Mouse (Mus musculus) stomach, postnatal 0 days (tissue): Measurements from ENCODE around the gene Zfp341. TPM values are rescaled to one million over a fixed set of nuclear protein-coding genes. Genes with fewer than 3 reads are reported as not detected.
A peak's percentile ranks its signal among the peaks of the same experiment; 100 is the strongest.

ENCODE experiments used
- ATAC-seq: fragments of 200-750 bp; cut with Nextera tagmentation; 2 replicates; pipeline ENCODE4 v1.8.0; 2017; ENCODE audit not compliant: low FRiP score, low TSS enrichment
- DNase-seq: peaks from one replicate; pipeline ENCODE4 v3.0.0-alpha.2; 2016; ENCODE audit warnings: low spot score
- H3K27ac ChIP-seq: fragments of 300-500 bp; sonication (generic); replicated peaks from 2 replicates; pipeline ENCODE4 v1.5.1; 2014; ENCODE audit warnings: mild to moderate bottlenecking, control low read depth
- H3K27me3 ChIP-seq: fragments of 300-500 bp; sonication (generic); 2 replicates; pipeline ENCODE4 v1.6.1; 2014; ENCODE audit warnings: low read length; ENCODE audit not compliant: control insufficient read depth, insufficient read depth
- H3K36me3 ChIP-seq: fragments of 300-500 bp; sonication (generic); 2 replicates; pipeline ENCODE4 v1.6.1; 2014; ENCODE audit warnings: low read length, mixed read lengths; ENCODE audit not compliant: control insufficient read depth, insufficient read depth
- H3K4me1 ChIP-seq: fragments of 300-500 bp; sonication (generic); replicated peaks from 2 replicates; pipeline ENCODE4 v1.6.1; 2014; ENCODE audit warnings: antibody characterized with exemption; ENCODE audit not compliant: control insufficient read depth, insufficient read depth
- H3K4me2 ChIP-seq: fragments of 300-500 bp; sonication (generic); replicated peaks from 2 replicates; pipeline ENCODE4 v1.6.1; 2014; ENCODE audit warnings: low read depth, mild to moderate bottlenecking, control low read depth, moderate library complexity
- H3K4me3 ChIP-seq: fragments of 300-500 bp; sonication (generic); 2 replicates; pipeline ENCODE4 v1.5.1; 2014; ENCODE audit warnings: low read depth, low read length, control low read depth
- H3K9ac ChIP-seq: fragments of 300-500 bp; sonication (generic); 2 replicates; pipeline ENCODE4 v1.6.1; 2014; ENCODE audit warnings: mild to moderate bottlenecking, low read length, control low read depth, mixed read lengths
- H3K9me3 ChIP-seq: fragments of 300-500 bp; sonication (generic); 2 replicates; pipeline ENCODE4 v1.6.1; 2016; ENCODE audit warnings: low read length; ENCODE audit not compliant: control insufficient read depth
- CTCF ChIP-seq: IDR thresholded peaks from 2 replicates; pipeline ENCODE4 v1.5.1; 2016; ENCODE audit warnings: antibody characterized with exemption, low read depth, mild to moderate bottlenecking, moderate library complexity
- EP300 ChIP-seq: optimal IDR thresholded peaks from 2 replicates; pipeline ENCODE3; 2016; ENCODE audit warnings: antibody characterized with exemption
- WGBS: fragments of 180-500 bp; shearing (Covaris S2); extraction: QIAGEN DNeasy Blood & Tissue Kit; methylation state at CpG from one replicate; pipeline ENCODE4 v1.1.7; 2014; 5-methylcytosine and 5-hydroxymethylcytosine counted together
- polyA plus RNA-seq: library from polyadenylated mRNA; unstranded; fragments of >200 nt; fragmentation: Nextera tagmentation; extraction: Ambion mirVana; gene quantifications from 2 replicates; pipeline ENCODE4 v1.2.1, GENCODE M21; 2015

The Zfp341 gene
- polyA plus RNA-seq: 0.27 and 0.45 TPM in 2 replicates

DNA sequence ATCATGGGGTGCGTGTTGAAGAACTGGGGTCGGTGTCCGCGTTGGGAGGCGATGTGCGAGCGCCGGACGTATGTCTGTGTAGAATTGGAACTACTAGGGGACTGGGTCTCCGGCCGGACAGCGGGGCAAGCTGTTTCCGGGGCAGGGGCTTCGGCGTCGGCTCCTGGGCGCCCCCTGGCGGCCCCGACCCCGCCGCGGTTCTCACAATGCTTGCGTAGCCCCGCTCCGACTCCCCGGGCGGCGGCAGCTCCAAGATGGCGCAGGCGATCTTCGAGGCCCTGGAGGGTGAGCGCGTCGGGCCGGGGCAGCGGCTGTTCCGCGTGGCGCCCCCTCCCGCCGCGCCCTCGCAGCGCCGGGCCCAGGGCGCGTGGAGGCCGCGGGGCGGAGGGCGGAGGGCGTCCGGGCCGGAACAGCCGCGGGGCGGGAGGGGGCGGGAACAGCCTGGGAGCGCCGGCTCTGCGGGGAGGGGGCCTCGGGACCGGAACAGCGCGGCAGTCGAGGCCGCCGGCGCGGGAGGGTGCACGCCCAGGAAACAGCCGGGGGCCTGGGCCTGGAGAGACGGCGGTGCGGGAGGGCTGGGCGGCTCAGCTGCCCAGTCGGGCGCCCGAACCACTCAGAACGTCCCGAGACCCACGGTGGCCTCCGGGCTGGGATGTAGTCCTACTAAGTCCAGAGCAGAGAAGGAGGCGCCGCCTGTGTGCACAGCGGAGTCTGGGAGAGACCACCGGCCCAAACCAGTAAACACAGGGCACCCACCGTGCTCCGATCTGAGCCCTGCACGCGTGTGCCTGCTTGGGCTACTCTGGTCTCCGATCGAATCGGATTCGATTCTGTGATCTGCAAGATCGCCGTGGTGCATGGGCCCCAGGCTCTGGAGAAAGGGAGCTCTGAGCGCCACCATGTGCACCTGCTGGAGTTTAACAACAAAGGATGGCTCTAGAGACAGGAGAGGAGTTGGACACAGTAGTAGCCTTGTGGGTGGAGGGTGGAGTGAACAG is at the start of gene Zfp341, which contains the start of gene 4930519P11Rik:
TSS of gene Zfp341 (plus strand) at position 180 of the 998 bp plus-strand sequence.
TSS of gene 4930519P11Rik (minus strand) at position 320 of the 998 bp plus-strand sequence.
- DNase-seq: peak; percentile 95
- no peaks in the 10 kb centered on the region for H3K9me3 ChIP-seq
- H3K4me1 ChIP-seq: no peaks in the 10 kb centered on the region
- WGBS: under 1% methylated on average over 86 of the region's 98 CpGs
- peak; percentile 83 for TF ChIP-seq CTCF
- TF ChIP-seq EP300: no peak
- H3K9ac ChIP-seq: peak within 1 kb of the TSS; percentile 80
- no peaks in the 10 kb centered on the region for H3K36me3 ChIP-seq
- peak within 1 kb of the TSS; percentile 98 for H3K27ac ChIP-seq
- H3K4me2 ChIP-seq: peak within 1 kb of the TSS; percentile 81
- peak; percentile 96 for ATAC-seq
- H3K4me3 ChIP-seq: peak within 1 kb of the TSS; percentile 53
- H3K27me3 ChIP-seq: no peaks in the 10 kb centered on the region

DNA sequence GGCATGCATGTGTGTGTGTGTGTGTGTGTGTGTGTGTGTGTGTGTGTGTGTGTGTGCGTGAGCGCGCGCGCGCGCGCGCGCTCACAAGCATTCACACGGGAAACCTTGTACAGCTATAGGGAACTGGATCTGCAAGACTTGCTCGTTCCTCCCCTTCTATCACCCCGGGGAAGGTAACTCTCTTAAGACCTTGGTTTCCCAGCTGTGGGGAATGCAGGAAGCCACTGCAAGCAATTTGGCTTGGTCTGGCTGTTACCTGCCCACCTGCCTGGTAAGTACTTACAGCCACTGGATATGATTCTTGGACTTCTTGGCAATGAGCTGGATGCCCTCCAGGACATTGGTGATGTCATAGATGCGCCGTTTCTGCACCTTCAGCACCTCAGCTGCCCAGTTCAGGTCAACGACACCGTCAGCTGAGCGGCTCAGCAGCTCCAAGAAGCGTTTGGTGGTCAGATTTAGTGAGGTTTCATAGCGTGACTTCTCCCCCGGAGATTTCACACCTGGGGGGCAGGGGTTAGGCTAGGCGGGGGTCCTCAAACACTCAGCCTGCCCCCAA is 49.4 kb upstream of the Zfp341 start:
- ATAC-seq (no peak), DNase-seq (no peak)
- TF ChIP-seq CTCF (no peak), EP300 (no peak)
- WGBS: 85% methylated on average over 22 of the region's 22 CpGs
- H3K4me3 ChIP-seq: no peak overlapping the region
- H3K4me2 ChIP-seq: no peak overlapping the region
- no peaks in the 10 kb centered on the region for H3K27me3 ChIP-seq
- peaks cover 3% of the 10 kb centered on the region; the same call in 1 of the 2 replicates for H3K4me1 ChIP-seq
- H3K9ac ChIP-seq: no peak overlapping the region
- no peaks in the 10 kb centered on the region for H3K9me3 ChIP-seq
- H3K36me3 ChIP-seq: peaks cover 6% of the 10 kb centered on the region; the same call in 1 of the 2 replicates
- no peak overlapping the region for H3K27ac ChIP-seq

DNA sequence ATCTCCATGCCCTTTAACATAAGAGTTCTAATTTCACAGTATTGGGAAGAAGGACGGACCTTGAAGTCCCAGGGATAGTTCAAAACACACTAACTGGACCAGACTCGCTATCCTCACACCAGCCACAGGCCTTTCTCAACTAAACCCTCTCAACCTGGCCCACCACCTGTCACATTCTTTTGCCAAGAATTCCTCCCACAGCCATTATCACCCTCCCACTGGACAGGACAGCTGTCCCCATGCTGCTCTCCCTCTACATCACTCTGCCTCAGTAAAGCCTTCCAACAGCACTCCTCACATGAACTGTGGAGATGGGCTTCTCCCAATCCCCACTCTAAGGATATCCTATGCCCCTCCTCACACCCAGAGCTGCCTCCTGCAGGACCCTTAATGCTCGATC is 47.5 kb upstream of the Zfp341 start:
- no peak overlapping the region for H3K4me2 ChIP-seq

DNA sequence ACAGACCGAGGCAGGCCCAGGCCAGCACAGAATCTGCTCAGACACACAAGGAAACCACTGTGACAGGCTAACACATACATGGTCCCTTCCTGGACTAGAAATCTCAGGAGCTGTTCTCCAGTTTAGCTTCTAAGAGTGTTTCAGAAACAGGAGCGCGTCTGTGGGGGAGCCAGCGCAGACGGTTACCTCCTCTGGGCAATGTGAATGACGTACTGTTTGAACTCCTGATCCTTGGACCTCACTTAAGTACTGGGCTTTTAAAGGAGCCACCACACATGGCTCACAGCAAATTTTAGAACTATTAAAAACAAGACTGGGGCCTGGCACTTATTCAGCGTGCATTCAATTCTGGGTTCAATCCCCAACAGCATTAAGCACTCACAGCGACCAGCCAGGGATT is 46.5 kb upstream of the Zfp341 start:
- peaks cover 5% of the 10 kb centered on the region for H3K4me1 ChIP-seq
- H3K36me3 ChIP-seq: peaks cover 3% of the 10 kb centered on the region; the same call in 1 of the 2 replicates
- H3K9me3 ChIP-seq: no peaks in the 10 kb centered on the region
- 36% methylated on average over 8 of the region's 8 CpGs for WGBS
- no peak for ATAC-seq
- H3K4me2 ChIP-seq: no peak overlapping the region
- peak overlapping the region; percentile 4; the same call in 1 of the 2 replicates for H3K9ac ChIP-seq
- H3K27me3 ChIP-seq: no peaks in the 10 kb centered on the region
- no peak overlapping the region for H3K4me3 ChIP-seq
- DNase-seq: no peak
- no peak for TF ChIP-seq EP300
- no peak for TF ChIP-seq CTCF
- H3K27ac ChIP-seq: no peak overlapping the region

More for the DNA sequence above, 47.5 kb upstream of the Zfp341 start:
- no peak overlapping the region for H3K4me3 ChIP-seq
- H3K9ac ChIP-seq: no peak overlapping the region
- 84% methylated on average over 3 of the region's 3 CpGs for WGBS
- H3K27ac ChIP-seq: no peak overlapping the region
- no peaks in the 10 kb centered on the region for H3K27me3 ChIP-seq
- no peak for ATAC-seq
- no peaks in the 10 kb centered on the region for H3K9me3 ChIP-seq
- H3K36me3 ChIP-seq: peaks cover 6% of the 10 kb centered on the region; the same call in 1 of the 2 replicates
- DNase-seq: no peak
- peaks cover 3% of the 10 kb centered on the region; the same call in 1 of the 2 replicates for H3K4me1 ChIP-seq
- TF ChIP-seq CTCF: no peak
- no peak for TF ChIP-seq EP300

DNA sequence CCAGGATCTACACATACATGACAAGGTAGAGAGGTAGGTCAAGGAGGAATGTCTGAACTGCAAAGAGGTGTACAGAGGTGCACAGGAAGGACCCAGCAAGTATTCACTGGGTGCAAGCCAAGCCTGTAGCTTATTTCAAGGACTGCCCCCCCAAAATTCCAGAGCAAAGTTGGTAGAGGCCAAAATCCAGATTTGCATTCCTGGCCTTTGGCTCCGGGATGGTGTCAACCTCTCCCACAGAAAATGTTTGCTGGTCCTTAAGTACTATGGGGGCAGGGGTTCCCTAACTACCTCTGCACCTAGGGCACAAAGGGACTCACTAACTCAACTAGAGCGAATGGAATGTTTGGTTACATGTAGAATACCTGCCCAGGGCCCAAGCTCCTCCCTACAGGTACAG is 45.3 kb upstream of the Zfp341 start:
- H3K27me3 ChIP-seq: no peaks in the 10 kb centered on the region
- no peak for DNase-seq
- H3K4me1 ChIP-seq: peaks cover 5% of the 10 kb centered on the region
- no peaks in the 10 kb centered on the region for H3K9me3 ChIP-seq
- 62% methylated on average over 2 of the region's 2 CpGs for WGBS
- H3K27ac ChIP-seq: peak overlapping the region; percentile 45; the same call in 1 of the 2 replicates
- H3K4me2 ChIP-seq: peak overlapping the region; percentile 82
- no peak for ATAC-seq
- H3K36me3 ChIP-seq: no peaks in the 10 kb centered on the region
- H3K4me3 ChIP-seq: peak overlapping the region; percentile 12; the same call in 1 of the 2 replicates
- H3K9ac ChIP-seq: 0 out of 2 replicates have a peak overlapping the region, but pooled peaks have one; percentile 23
- TF ChIP-seq CTCF (no peak), EP300 (no peak)
